8 mouse cellular contexts compared by ENCODE assay signal in genomic region chr15:31224135-31224761, GRCm38 (mm10). TPM values are rescaled to one million over a fixed set of nuclear protein-coding genes. Genes with fewer than 3 reads are reported as not detected.
DNase-seq lines count a peak whose midpoint lies in the region; ATAC-seq and TF ChIP-seq lines count a peak whose summit lies in the region.

Gene Dap, plus strand, starts transcription at chr15:31224314.

- peak within 1 kb of the TSS; percentile 91 for H3K4me2 ChIP-seq in forebrain, embryonic 15.5 days (replicated peaks)

- DNase-seq in cerebellum, adult 11-12 months, result peak; percentile 98
- peak; percentile 96 for DNase-seq in heart, postnatal 25 days (ENCODE audit: low spot score)
- DNase-seq in layer of hippocampus, adult 18-20 months (ENCODE audit: low spot score in 2 of 2), result peak; percentile 95 to 97
- peak; percentile 94 for DNase-seq in lung, adult 2 months
- peak; percentile 94 to 95 for DNase-seq in thymus, adult 18-20 months

- peak within 1 kb of the TSS; percentile 70 for H3K9ac ChIP-seq in ES-Bruce4 (ENCODE audit: low read depth, poor library complexity, severe bottlenecking)
- H3K9ac ChIP-seq in forebrain, embryonic 15.5 days (replicated peaks), result peak within 1 kb of the TSS; percentile 92

- no peak for TF ChIP-seq POLR2A in ES-Bruce4 (IDR thresholded peaks at IDR 0.05; ENCODE audit: insufficient read depth, low read length)
- peak; percentile 28; the same call in 1 of the 2 replicates for TF ChIP-seq POLR2A in lung, adult 2 months (IDR thresholded peaks at IDR 0.05; ENCODE audit: borderline replicate concordance, extremely low read depth, low read depth, low read length)

- WGBS in forebrain, embryonic 15.5 days, result under 1% methylated on average over 67 of the region's 67 CpGs
- WGBS in lung, adult 2 months, result under 1% methylated on average over 67 of the region's 67 CpGs

- H3K27ac ChIP-seq in ES-Bruce4 (ENCODE audit: insufficient read depth, low read length), result no peak within 1 kb of the TSS
- peak within 1 kb of the TSS; percentile 79 for H3K27ac ChIP-seq in forebrain, embryonic 15.5 days (replicated peaks)

- no peak for TF ChIP-seq CTCF in ES-Bruce4 (IDR thresholded peaks at IDR 0.05; ENCODE audit: low read depth, low read length)
- TF ChIP-seq CTCF in lung, adult 2 months (IDR thresholded peaks at IDR 0.05; ENCODE audit: insufficient read depth, low read length), result no peak

- no peaks in the 10 kb centered on the region for H3K9me3 ChIP-seq in ES-Bruce4 (replicated peaks; ENCODE audit: control insufficient read depth, insufficient read depth, low read length, poor library complexity, severe bottlenecking)
- no peaks in the 10 kb centered on the region for H3K9me3 ChIP-seq in forebrain, embryonic 15.5 days

- H3K36me3 ChIP-seq in ES-Bruce4 (ENCODE audit: control insufficient read depth, insufficient read depth, low read length, poor library complexity, severe bottlenecking), result no peaks in the 10 kb centered on the region
- no peaks in the 10 kb centered on the region for H3K36me3 ChIP-seq in forebrain, embryonic 15.5 days

- TF ChIP-seq EP300 in ES-Bruce4 (IDR thresholded peaks at IDR 0.05; ENCODE audit: insufficient read depth, low read depth, low read length), result no peak

- no peaks in the 10 kb centered on the region for H3K27me3 ChIP-seq in ES-Bruce4 (ENCODE audit: control insufficient read depth, insufficient read depth, low read length, poor library complexity, severe bottlenecking)
- H3K27me3 ChIP-seq in forebrain, embryonic 15.5 days, result no peaks in the 10 kb centered on the region

- no peaks in the 10 kb centered on the region for H3K4me1 ChIP-seq in ES-Bruce4 (ENCODE audit: control insufficient read depth, insufficient read depth, low read length)
- peaks cover 15% of the 10 kb centered on the region for H3K4me1 ChIP-seq in forebrain, embryonic 15.5 days
- no peaks in the 10 kb centered on the region for H3K4me1 ChIP-seq in lung, adult 2 months (ENCODE audit: control insufficient read depth, insufficient read depth, low read length)

- intact Hi-C loops in heart, postnatal 25 days (cut with DNase I), result loop anchor here (10.0 kb wide), 2 partner anchors 311 to 371 kb away; partner anchors contain the start of gene March6

- peak; percentile 99 for ATAC-seq in forebrain, embryonic 15.5 days (replicated peaks)
- ATAC-seq in neutrophil, adult 5-6 weeks (ENCODE audit: extremely low read depth, insufficient number of reproducible peaks, low FRiP score, poor library complexity, severe bottlenecking), result peak; percentile 91

- H3K4me3 ChIP-seq in ES-Bruce4 (ENCODE audit: low read depth, low read length), result peak within 1 kb of the TSS; percentile 71
- peak within 1 kb of the TSS; percentile 91 for H3K4me3 ChIP-seq in forebrain, embryonic 15.5 days
- peak within 1 kb of the TSS; percentile 80 for H3K4me3 ChIP-seq in lung, adult 2 months (replicated peaks; ENCODE audit: extremely low read depth, low read depth, low read length)

RNA-seq across cellular contexts. Expression of gene Dap, which starts in this region (rescaled TPM):
- polyA plus RNA-seq in ES-Bruce4 (2011; ENCODE audit: insufficient read depth, insufficient read length, low read depth, missing spikeins), result 22.7 and 23.9 TPM in 2 replicates
- 18.7 and 19.7 TPM in 2 replicates for polyA plus RNA-seq in forebrain, embryonic 15.5 days (2015; fragmentation: Nextera tagmentation; extraction: Ambion mirVana)
- 10 to 100 TPM; 20.4 to 20.7 TPM for total RNA-seq in heart, postnatal 25 days (2021)
- 1 to 10 TPM; 7.5 to 8.5 TPM for total RNA-seq in layer of hippocampus, adult 18-20 months (2021)
- polyA plus RNA-seq in lung, adult 2 months (2012; rRNA removed), result 54.3 and 63.0 TPM in 2 replicates
- total RNA-seq in neutrophil, adult 5-6 weeks (2017), result 44.3 and 45.6 TPM in 2 replicates
